Mouse (Mus musculus) sigmoid colon, adult 10 weeks (tissue): ENCODE data around the gene Lcn3. TPM values are rescaled to one million over a fixed set of nuclear protein-coding genes. Genes with fewer than 3 reads are reported as not detected.

Experiments used
- polyA plus RNA-seq: library from polyadenylated mRNA; stranded (reverse); fragments of 350-450 nt; fragmentation: Illumina TruSeq; extraction: RNeasy Lipid Tissue Mini Kit (QIAGEN cat#74804); gene quantifications from one replicate; pipeline ENCODE4 v1.2.3, GENCODE M21; 2014; ENCODE audit warnings: low read depth, low replicate concordance

Lcn3 gene
- not detected for polyA plus RNA-seq

GRCm38 (mm10) chr2:25765269-25765668 is at the start of gene Lcn3:
Gene Lcn3 (plus strand): TSS chr2:25765569.

DNA sequence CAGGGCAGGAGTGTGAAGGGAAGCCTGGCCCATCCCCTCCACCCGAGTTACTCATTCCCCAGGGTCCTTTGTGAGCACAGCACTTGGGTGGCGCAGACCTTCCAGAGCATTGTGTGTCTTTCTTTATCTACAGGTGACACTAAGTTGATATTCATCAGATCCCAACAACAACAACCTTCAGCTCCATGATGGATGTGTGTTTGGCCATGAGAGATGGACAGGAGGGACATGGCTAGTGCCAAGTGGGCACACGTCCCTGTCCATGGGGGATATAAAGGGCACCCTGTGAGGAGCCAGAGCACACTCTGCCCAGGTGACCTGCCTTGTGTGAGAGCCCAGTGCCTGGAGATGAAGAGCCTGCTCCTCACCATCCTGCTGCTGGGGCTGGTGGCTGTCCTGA is 28.7 kb upstream of the Lcn3 start, which contains the start of gene Obp2b:
Gene Obp2b (plus strand): TSS at position 301 of the 400 bp plus-strand sequence.

DNA sequence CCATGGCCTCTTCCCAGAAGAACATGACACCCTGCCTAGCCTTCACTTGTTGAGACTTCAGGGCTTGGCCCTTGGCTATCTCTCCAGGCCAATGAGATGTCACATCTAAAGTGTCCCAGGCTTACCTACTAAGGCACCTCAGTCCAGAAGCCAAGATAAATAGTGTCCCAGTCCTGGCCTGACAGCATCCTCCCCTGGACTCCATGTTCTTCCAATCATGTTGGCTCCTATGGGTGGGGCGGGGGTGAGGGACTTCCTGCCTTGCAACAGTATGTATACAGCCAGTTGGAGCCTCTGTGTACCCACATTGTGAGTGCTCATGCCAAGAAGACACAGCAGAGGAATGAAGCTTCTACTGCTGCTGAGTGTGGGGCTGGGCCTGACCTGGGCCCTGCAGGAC is 11.3 kb downstream of the Lcn3 start, which contains the start of gene Lcn11:
Gene Lcn11 (plus strand): TSS at position 301 of the 400 bp plus-strand sequence.

GRCm38 (mm10) chr2:25781957-25782356 is 16.6 kb downstream of the Lcn3 start, which contains the start of gene Gm13539:
Gene Gm13539 (plus strand): TSS chr2:25782257.

GRCm38 (mm10) chr2:25815748-25816147 is 50.4 kb downstream of the Lcn3 start, which contains the start of gene Glt6d1:
Gene Glt6d1 (minus strand): TSS chr2:25815848.

Other genes starting within 250 kb of the Lcn3 start
- 0.95 TPM for gene Traf2, start 218.6 kb upstream of the Lcn3 start, polyA plus RNA-seq
- gene Edf1, start 207.7 kb upstream of the Lcn3 start, polyA plus RNA-seq = 2.6 TPM
- gene Mamdc4, start 190.7 kb upstream of the Lcn3 start, polyA plus RNA-seq = not detected
- gene Phpt1, start 190.3 kb upstream of the Lcn3 start, polyA plus RNA-seq = not detected
- not detected for gene Ajm1, start 183.8 kb upstream of the Lcn3 start, polyA plus RNA-seq
- 29.1 TPM for gene Rabl6, start 157.0 kb upstream of the Lcn3 start, polyA plus RNA-seq
- not detected for gene Ccdc183, start 147.9 kb upstream of the Lcn3 start, polyA plus RNA-seq
- gene Tmem141, start 143.6 kb upstream of the Lcn3 start, polyA plus RNA-seq = 3.3 TPM
- gene Fcna, start 137.5 kb upstream of the Lcn3 start, polyA plus RNA-seq = 7.5 TPM
- gene Lcn8, start 112.4 kb upstream of the Lcn3 start, polyA plus RNA-seq = not detected
- gene Lcn5, start 107.6 kb upstream of the Lcn3 start, polyA plus RNA-seq = not detected
- gene Lcn6, start 88.8 kb upstream of the Lcn3 start, polyA plus RNA-seq = not detected
- gene Lcn10, start 82.8 kb upstream of the Lcn3 start, polyA plus RNA-seq = not detected
- not detected for gene Obp2a, start 65.5 kb upstream of the Lcn3 start, polyA plus RNA-seq
- gene Bmyc, start 58.8 kb upstream of the Lcn3 start, polyA plus RNA-seq = 5.0 TPM
- gene Obp2b, start 28.6 kb upstream of the Lcn3 start, polyA plus RNA-seq = not detected
- gene Lcn11, start 11.4 kb downstream of the Lcn3 start, polyA plus RNA-seq = not detected
- not detected for gene Gm13539, start 16.7 kb downstream of the Lcn3 start, polyA plus RNA-seq
- gene Glt6d1, start 50.3 kb downstream of the Lcn3 start, polyA plus RNA-seq = not detected
- not detected for gene Lcn9, start 57.6 kb downstream of the Lcn3 start, polyA plus RNA-seq
- not detected for gene Sohlh1, start 81.7 kb downstream of the Lcn3 start, polyA plus RNA-seq
- 0.13 TPM for gene Kcnt1, start 98.2 kb downstream of the Lcn3 start, polyA plus RNA-seq
- 7.6 TPM for gene Camsap1, start 217.7 kb downstream of the Lcn3 start, polyA plus RNA-seq